Mouse (Mus musculus): ENCODE measurements around the gene Psmb11.

The Psmb11 gene

DNA sequence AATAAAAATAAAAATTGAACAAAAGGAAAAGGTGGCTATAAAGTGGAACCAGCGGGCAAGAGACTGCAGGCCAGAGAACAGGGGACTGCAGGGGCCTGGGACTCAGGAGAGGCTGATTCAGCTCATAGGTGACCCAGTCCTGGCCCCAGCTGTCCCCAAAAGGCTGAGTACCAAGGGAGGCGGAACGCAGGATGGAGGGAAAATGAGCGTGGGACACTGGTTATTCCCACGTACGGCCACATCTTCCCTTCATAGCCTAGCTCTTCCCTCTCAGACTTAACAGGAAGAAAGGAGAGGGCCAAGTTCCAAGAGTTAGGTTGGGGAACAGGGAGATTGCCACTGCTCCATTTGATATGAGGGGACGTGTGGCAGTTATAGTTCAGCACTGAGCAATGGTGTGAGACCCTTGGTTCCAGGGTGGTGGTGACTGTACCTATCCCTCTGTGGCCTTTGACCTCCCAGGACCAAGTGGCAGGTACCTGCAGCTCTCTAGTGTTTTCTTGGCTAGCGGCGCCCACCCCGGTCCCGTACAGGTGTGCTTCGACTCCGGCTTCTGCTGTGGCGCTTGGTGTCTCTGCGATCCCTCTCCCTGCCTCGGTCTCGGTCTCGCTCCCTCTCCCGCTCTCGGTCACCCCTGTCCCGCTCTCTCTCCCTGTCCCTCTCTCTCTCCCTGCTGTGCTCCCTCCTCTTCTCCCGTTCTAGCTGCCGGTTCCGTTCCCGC lies 21.2 kb downstream of the Psmb11 start:
- no peak for DNase-seq

DNA sequence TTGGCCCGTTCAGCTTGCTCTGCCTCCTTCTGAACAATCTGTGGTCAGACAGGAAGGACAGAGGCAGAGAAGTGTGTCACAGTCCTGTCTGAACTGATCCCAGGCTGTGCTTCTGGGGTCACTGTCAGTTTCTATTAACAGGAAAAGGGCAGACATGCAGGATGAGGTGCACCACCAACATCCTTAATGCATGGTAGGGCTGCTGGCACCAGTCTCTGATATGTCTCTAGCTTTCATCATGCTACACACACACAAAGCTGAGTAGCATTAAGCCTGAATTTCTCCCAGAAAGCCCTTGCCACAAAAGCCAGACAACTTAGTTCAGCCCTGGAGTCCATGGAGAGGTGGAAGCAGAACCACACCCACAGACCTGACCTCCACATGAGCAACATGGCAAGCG lies 21.8 kb downstream of the Psmb11 start:
- DNase-seq: no peak

DNA sequence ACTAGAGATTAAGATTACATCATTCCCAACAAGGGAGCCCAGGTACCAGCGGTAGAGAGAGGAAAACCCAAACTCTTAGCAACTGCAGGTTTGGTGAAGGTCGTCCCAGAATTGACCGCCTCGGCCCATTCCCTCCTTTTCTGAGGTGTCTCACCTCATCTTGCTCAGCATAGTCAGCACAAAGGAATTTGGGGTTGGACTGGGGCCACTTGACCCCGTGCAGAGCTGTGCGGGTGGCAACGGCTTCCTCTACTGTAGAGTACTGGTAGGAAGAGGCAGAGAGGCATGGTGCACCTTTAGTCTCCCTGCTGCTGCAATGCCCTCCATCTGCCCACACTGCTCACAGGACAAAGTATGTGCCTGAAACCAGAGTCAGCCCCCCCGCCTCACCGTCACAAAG lies 23.1 kb downstream of the Psmb11 start:
- DNase-seq: no peak

DNA sequence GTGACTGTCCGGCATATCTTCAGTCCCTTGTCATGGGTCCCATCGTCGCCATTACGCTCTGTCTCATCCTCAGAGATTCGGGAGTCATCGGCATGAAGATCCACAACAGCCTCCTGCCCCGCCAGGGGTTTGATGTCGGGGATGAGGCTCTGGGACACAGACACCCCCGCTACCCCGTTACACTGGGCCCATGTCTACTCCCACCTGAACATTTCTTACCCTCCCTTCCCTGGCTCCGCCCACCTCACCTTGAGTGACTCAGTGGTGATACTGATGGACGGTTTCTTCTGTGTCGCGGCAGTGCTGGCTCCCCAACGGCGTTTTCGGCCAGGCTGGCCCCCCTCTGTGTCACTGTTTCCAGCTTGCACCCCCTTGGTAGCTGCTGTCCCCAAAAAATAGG lies 25.2 kb downstream of the Psmb11 start:
- no peak for DNase-seq

DNA sequence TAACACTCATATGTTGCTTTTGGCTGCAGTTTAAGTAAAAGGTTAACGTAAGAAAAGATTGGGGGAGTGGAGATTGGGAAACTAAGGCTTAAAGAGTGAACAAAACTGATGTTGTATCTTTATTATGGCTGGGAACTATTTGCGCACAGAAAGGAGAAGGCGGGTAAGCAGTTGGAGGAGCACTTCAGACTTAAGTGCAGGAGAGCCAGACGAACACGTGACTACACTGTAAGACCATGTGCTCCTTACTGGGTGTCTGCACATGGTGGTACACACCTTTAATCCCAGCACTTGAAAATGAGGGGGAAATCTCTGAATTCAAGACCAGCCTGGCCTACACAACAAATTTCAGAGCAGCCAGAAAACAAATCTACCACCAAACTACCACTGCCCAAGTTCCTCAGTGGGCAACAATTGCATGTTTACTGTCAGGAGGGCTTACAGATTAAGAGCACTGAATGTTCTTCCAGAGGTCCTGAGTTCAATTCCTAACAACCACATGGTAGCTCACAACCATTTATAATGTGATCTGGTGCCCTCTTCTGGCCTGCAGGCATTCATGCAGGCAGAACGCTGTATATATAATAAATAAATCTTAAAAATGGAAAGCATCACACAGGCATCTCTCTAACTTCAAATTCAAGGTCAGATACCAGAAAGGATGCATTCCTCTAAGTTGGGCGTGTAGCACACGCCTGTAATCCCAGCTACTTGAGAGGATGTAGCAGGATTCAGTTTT lies 25.8 kb downstream of the Psmb11 start:
- no peak for DNase-seq

DNA sequence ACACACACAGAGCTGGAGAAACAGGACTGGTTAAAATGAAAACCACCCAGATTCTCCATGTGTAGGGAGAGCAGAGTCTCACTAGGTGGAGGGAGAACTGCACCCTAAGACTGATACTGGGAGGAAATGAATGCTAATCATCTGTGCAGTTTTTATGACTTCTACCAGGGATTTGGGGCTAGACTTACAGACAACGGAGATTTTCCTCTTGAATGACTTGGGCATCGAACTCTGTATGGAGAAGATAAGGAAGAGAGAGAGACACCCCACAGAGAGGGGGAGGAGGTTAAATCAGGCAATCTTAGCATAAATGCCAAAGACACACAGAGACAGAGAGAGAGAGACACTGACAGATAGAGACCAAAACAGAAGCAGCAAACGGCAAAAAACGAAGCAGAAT lies 26.7 kb downstream of the Psmb11 start:
- no peak for DNase-seq

DNA sequence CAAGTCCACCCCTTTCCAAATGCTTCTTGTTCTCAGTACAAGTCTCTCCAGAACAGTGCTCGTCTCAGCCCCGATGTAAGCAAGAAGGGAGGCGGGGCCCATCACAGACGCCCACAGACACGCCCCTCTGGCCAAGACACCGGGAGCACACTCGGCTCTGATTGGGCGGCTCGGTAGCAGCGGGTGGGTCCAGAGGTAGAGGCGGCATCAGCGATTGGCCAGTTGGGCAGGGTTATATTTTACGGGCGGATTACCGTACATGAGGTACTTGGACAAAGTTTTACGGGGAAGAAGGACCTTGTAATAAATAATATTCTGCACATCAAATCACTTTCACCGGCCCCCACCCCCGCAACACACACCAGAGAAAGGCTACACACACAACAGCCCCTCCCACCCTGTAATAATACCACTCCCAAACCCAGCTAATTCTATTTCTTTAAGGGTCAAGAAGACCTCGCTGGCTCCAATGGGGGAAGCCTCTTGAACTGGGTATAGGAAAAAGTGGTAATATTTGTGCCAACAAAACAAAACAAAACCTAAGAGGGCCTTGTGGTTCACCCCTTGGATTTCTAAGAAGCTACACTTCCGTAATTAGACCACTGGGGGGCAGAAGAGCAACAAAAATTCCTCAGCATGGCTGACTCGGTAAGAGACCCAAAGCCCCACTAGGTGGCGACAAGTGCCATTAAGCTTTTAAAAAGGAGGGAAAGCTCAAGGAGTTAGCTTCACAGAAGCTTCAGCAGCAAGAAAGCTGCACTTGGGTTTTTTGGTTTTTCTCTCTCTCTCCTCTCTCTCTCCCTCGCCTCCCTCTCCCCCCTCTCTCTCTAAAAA lies 29.6 kb downstream of the Psmb11 start:
- peak; percentile 93 for DNase-seq

DNA sequence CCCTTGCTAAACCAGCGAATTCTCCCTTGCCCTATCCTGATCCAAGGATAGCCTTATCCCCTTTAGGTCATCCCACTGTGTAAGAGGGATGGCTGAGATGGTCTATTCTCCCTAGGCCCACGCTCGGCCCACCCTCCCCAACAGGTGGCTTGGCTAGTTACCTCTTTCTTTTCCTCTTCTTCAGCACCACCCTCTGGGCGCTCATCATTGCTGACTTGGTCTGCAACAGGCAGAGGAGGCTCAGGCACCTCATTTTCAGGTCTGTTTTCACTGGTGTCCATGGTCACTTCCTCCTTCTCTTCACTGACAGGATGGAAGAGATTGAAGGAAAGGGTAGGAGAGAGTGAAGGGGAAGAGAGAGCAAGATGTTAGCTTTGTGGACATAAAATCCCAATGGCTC lies 30.3 kb downstream of the Psmb11 start:
- DNase-seq: no peak

DNA sequence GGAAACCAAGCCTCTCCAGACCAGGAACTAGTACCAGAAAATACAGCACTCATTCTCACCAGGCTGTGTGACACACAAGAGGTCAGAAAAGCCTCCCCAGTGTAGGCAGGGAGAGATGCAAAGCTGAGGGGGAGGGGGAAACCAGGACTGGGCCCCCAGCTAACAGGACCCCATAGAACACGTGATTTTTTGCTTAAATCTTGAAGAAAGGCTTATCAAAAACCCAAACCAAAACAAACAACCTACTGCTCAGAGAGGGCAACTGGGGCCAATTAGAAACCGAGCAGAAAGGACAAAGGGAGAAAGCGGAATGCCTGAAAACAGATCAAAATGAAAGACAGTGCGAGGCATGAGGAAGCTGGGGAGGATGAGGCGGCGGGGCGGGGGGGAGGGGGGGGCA lies 31.6 kb downstream of the Psmb11 start:
- DNase-seq: peak; percentile 25

DNA sequence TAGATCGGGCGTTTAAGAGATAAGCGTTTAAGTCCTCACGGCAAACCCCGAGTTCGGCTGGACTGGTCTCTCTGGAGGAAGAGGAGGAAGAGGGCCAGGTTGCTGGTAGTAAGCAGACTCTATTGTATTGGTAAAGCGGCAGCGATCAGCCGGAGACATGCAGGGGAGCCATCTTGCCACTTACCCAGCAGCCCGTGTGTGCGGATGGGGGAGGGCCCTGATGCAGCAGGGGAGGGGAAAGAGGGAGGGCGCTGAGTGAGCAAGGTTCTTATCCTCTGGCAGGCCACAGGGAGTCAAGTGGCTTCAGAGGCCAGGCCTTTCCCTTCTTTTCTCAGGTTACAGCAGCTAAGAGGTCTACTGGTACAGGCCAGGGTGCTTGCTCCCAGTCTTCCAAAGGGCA lies 32.3 kb downstream of the Psmb11 start:
- peak; percentile 86 for DNase-seq

DNA sequence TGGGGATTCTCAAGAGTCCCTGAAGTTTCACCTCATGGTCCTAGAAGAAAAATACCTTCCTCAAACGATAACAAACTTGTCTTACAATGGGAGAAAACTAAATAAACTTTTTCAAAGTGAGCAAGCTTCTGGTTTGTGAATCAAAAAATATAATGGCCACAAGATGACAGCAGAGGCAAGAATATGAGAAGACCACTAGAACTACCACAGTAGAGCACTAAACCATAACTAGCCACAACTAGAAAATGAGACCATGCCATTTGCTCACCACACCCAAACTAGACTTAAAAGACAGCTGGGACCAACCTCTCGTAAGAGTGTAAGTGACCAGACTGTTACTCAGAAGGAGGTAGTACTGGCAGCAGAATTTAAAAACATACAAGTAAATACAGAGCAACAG lies 38.8 kb downstream of the Psmb11 start:
- no peak for DNase-seq

DNA sequence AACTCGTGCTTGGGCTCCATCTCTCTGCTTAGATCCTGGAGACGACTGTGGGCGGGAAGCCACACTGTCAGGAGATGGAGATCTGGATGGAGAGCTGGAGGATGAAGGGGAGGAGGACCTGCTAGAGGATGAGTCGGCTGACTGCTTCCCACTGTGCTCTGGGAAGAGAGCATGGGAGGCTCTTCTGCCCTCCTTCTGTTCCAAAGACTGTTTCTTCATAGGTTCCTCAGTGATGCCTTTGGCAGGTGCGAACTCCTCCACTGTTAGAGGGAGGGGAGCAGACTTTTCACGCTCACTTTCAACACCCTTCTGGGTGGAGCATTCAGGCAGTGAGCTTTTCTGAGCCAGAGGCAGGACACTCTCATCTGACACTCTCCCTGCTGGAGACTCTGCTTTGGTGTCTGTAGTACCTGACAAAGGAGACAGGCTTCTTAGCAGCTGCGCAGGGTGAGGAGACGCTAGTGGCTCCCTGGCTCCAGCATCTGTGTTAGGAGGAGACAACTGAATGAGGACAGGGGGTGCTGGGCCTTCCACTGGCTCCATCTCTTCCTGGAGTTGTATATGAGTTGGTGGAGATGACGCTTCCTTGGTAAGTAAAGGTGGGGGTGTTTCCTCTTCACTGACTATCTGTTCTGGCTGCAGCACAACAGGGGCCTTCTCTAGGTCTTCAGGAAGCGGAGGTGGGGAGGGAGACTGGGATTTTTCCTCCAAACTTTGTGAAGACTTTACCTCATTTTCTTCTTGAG lies 43.4 kb downstream of the Psmb11 start:
- no peak for DNase-seq

DNA sequence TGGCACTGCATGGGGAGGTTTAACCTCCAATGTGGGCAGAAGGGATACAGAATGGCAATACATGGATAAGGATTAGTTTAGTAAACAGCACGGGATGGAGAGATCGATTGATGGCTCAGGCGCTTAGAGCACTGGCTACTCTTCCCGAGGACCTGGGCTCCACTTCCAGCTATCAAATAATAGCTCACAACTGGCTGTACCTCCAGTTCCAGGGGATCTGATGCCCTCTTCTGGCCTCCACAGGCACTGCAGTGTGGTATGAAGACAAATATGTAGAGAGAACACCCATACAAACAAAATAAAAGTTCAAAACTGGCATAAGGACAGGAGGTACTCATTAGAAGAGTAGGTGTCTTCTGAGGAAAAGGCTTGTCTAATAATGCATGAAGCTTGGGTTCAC lies 48.1 kb downstream of the Psmb11 start:
- peak; percentile 79 for DNase-seq

DNA sequence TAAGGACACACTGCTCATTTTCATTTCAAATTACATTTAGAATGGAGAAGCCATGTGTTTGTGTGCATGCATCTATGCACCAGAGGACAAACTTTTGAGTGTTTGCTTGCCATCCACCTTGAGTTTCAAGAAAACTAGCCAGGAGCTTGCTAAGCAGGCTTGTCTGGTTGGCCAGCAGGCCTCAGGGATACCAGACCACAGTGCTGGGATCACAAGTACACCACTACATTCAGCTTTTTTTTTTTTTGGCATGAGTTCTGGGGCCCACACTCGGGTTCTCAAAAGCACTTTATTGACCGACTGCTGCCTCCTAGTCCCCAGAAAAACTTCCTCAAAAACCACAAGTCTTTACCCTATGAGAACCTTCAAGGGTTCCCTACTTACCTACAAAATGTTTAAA lies 53.1 kb downstream of the Psmb11 start:
- no peak for DNase-seq

DNA sequence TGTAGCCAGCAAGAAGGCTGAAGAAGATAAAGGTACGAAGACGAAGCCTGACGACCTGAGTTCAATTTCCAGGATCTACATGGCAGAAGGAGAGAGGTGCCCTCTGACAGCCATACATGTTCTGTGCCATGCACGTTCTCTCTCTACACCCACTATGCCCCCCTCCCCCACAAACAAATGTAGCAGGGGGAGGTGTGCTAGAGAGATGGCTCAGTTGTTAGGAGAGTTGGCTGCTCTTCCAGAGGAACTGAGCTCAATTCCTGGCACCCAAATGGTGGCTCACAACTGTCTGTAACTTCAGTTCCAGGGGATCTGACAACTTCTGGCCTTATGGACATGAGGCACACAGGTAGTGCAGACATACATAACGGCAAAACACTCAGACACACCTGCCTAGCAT lies 55.1 kb downstream of the Psmb11 start:
- DNase-seq: no peak

DNA sequence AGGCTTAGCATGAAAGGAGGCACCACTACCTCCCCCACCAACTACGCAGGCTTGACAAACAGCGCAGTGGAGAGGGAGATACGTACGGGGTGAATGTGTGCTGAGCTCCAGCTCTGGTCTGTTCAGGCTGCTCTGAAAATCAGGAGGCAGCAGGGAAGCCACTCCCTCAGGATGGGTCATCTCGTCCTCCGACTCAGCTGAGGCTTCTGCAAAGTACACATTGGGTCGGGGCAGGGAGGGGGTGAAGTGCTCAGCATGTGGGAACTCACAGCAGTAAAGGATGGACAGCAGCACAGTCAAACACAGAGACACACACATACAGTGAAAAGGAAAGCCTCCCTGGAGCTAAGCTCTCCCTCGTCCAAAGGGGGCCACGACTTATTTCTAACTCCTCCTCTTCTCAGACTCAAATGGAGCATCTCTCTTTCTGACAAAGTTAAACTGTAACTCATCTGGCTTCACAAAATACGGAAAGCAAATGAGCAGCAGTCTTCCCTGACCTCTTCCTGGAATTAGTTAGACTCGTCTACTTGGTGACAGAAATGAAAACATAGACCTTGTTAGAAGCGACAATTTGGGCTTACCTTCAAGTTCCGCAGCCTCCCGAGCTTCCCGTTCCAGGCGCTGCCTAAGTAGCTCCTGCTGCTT lies 57.5 kb downstream of the Psmb11 start:
- DNase-seq: no peak
